Mouse (Mus musculus): ENCODE results near the gene Spata31d1b. TPM values are rescaled to one million over a fixed set of nuclear protein-coding genes. Genes with fewer than 3 reads are reported as not detected.
"Not testable (repeated sequence)": the region's sequence is repeated elsewhere in the genome, so short reads cannot be mapped to it uniquely, and the experiment has no call there.

Gene Spata31d1b
- 0.04 TPM in 1 of 2 replicates, not detected in the other for polyA plus RNA-seq (2015; fragmentation: Nextera tagmentation; extraction: Ambion mirVana)

DNA sequence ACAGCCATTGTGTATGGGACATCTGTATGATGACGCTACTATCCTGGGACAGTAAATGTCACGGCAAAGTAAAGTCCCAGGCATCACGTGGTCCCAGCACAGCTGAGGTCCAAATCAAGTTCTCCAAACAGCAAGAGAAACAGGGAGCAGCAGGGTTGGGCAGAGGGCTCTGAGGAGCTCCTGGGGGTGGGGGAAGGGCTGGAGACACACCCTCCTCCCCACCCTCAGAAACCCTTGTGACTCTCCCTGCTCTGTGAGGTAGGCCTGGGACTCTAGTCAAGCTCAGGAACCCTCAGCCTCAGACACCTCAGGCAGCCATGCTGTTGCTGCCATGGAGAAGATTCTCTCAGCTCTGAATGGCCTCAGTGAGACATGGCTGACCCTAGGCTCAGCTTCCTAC lies at the start of gene Spata31d1b:
Gene Spata31d1b, plus strand, starts transcription at position 301 of the 400 bp plus-strand sequence.
- H3K36me3 ChIP-seq (ENCODE audit: control insufficient read depth, insufficient read depth, low read length); H3K9ac ChIP-seq (ENCODE audit: low read depth, low read length); H3K27ac ChIP-seq (ENCODE audit: low read depth, low read length); H3K4me3 ChIP-seq (ENCODE audit: low read length); H3K9me3 ChIP-seq (ENCODE audit: control insufficient read depth, low read length); H3K27me3 ChIP-seq (replicated peaks; ENCODE audit: control insufficient read depth, insufficient read depth, low read length); ATAC-seq; H3K4me1 ChIP-seq (ENCODE audit: control insufficient read depth, insufficient read depth, low read depth, low read length); H3K4me2 ChIP-seq (ENCODE audit: low read length): not testable (repeated sequence)
- 54% methylated on average over 3 of the region's 3 CpGs for WGBS

DNA sequence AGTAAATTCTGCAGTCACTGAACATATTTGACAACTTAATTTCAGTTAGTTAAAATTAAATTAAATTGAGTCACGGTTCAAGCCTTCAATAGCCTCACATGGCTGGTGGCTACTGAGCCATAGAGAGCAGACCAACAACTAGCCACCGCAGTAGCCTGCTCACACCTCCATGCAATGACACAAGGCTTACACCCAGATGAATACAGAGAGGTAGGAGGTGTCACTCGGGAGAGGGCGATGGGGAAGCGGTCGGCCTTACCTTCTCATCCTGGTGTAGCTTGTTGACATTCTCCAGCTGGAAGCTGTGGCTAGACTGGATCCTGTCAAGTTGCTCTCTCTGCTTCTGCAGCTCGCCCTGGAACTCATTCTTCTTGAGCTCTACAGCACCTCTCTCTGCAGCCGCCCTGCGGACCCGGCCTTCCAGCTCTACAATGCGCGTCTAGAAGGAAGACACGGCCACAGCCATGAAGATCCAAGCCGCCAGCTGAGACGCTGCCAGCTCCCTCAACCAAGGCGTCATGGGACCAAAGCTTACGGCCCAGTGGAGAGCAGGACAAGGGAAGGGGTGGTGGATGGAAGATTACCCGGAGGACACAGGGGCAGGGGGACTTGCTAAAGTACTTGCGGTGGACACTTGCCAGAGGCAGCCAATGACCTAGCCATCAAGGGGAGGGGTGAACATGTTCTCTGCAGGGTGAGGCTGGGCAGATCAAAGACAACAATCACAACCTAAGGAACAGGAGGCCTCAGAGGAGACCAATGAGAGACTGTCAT lies 48.0 kb upstream of the Spata31d1b start:
- Histone ChIP-seq H3K4me1 (ENCODE audit: control insufficient read depth, insufficient read depth, low read depth, low read length) (no peaks in the 10 kb centered on the region; the same call in 1 of the 2 replicates), H3K9me3 (ENCODE audit: control insufficient read depth, low read length) (no peaks in the 10 kb centered on the region), H3K4me3 (ENCODE audit: low read length) (no peak overlapping the region), H3K36me3 (ENCODE audit: control insufficient read depth, insufficient read depth, low read length) (no peaks in the 10 kb centered on the region), H3K4me2 (ENCODE audit: low read length) (no peak overlapping the region), H3K27me3 (replicated peaks; ENCODE audit: control insufficient read depth, insufficient read depth, low read length) (no peaks in the 10 kb centered on the region), H3K27ac (ENCODE audit: low read depth, low read length) (no peak overlapping the region), H3K9ac (ENCODE audit: low read depth, low read length) (no peak overlapping the region)
- 93% methylated on average over 19 of the region's 19 CpGs for WGBS
- no peak for ATAC-seq

DNA sequence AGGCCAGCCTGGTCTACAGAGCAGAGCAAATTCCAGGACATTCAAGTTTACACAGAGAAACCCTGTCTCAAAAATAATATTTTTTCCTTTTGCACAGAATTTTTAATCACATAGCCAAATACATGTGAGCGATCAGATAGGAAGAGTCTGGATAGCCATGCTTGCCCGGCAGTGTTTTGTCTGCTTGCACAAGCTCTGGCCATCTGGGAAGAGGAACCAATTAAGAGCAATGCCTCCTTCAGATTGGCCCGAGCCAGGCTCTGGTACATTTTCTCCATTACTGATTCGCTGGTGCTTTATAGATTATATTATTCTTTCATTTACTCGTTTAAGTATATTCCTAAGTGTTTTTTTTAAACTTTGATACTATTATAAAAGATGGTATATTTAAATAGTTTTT lies 44.3 kb upstream of the Spata31d1b start:
- no peaks in the 10 kb centered on the region for H3K9me3 ChIP-seq (ENCODE audit: control insufficient read depth, low read length)
- no peak overlapping the region for H3K4me3 ChIP-seq (ENCODE audit: low read length)
- no peaks in the 10 kb centered on the region; the same call in none of the 2 replicates for H3K4me1 ChIP-seq (ENCODE audit: control insufficient read depth, insufficient read depth, low read depth, low read length)
- H3K36me3 ChIP-seq (ENCODE audit: control insufficient read depth, insufficient read depth, low read length), result no peaks in the 10 kb centered on the region
- ATAC-seq, result no peak
- no peaks in the 10 kb centered on the region for H3K27me3 ChIP-seq (replicated peaks; ENCODE audit: control insufficient read depth, insufficient read depth, low read length)
- 73% methylated on average over 5 of the region's 5 CpGs for WGBS
- no peak overlapping the region for H3K4me2 ChIP-seq (ENCODE audit: low read length)
- no peak overlapping the region for H3K27ac ChIP-seq (ENCODE audit: low read depth, low read length)
- H3K9ac ChIP-seq (ENCODE audit: low read depth, low read length), result no peak overlapping the region

DNA sequence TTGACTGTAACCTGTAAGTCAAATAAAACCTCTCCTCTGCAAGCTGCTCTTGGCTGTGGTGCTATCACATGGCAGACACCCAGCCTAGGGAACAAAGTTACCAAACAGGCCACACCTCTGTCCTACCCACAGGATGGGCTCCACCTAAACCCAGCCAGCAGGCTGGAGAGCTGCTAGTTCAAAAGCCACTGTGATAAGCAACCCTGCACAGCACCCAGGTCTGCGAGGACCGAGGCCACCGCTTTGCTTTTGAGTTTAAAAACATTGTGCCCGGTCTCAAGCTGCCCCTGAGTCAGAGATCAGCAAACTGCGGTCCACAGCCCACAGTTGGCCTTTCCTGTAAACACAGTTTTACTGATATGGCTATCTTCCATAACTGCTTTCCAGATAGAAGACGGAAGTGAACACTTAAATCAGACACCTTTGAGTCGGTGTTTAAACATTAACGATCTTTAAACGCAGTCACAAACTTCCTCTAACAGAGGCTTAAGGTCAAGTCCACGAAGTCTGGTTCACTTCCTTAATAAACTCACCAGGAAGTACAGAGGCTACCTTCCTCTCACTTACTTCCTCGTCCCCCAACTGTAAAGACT lies 43.5 kb upstream of the Spata31d1b start:
- no peak for ATAC-seq
- H3K9ac ChIP-seq (ENCODE audit: low read depth, low read length), result no peak overlapping the region
- 84% methylated on average over 11 of the region's 11 CpGs for WGBS

DNA sequence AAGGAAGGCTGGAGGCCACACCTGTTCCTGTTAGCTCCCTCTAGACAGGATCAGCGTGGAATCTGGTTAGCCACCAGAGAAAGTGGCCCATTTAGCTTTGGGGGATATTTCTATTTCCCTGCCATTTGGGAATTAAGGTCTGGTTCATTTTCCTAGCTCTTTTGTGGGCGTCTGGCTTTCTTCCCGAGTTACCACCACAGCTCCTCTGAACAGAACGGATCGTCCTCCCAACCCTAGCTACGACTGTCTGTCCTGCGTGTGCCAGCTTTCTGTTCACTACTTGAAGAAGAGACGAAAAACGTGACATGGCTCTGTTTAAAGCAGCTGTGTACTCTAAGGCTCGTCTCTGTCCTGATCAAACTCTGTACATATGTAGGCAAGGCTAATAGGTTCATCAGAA lies 42.1 kb upstream of the Spata31d1b start:
- H3K4me1 ChIP-seq (ENCODE audit: control insufficient read depth, insufficient read depth, low read depth, low read length), result peaks cover 11% of the 10 kb centered on the region
- no peak overlapping the region for H3K27ac ChIP-seq (ENCODE audit: low read depth, low read length)
- no peak overlapping the region for H3K4me2 ChIP-seq (ENCODE audit: low read length)
- no peaks in the 10 kb centered on the region for H3K27me3 ChIP-seq (replicated peaks; ENCODE audit: control insufficient read depth, insufficient read depth, low read length)
- H3K9me3 ChIP-seq (ENCODE audit: control insufficient read depth, low read length), result no peaks in the 10 kb centered on the region
- no peaks in the 10 kb centered on the region for H3K36me3 ChIP-seq (ENCODE audit: control insufficient read depth, insufficient read depth, low read length)
- H3K9ac ChIP-seq (ENCODE audit: low read depth, low read length), result no peak overlapping the region
- 73% methylated on average over 10 of the region's 10 CpGs for WGBS
- no peak overlapping the region for H3K4me3 ChIP-seq (ENCODE audit: low read length)
- no peak for ATAC-seq

More for the DNA sequence above, 43.5 kb upstream of the Spata31d1b start:
- H3K27me3 ChIP-seq (replicated peaks; ENCODE audit: control insufficient read depth, insufficient read depth, low read length), result no peaks in the 10 kb centered on the region
- H3K27ac ChIP-seq (ENCODE audit: low read depth, low read length), result no peak overlapping the region
- no peak overlapping the region for H3K4me2 ChIP-seq (ENCODE audit: low read length)
- H3K9me3 ChIP-seq (ENCODE audit: control insufficient read depth, low read length), result no peaks in the 10 kb centered on the region
- peaks cover 5% of the 10 kb centered on the region for H3K4me1 ChIP-seq (ENCODE audit: control insufficient read depth, insufficient read depth, low read depth, low read length)
- no peak overlapping the region for H3K4me3 ChIP-seq (ENCODE audit: low read length)
- no peaks in the 10 kb centered on the region for H3K36me3 ChIP-seq (ENCODE audit: control insufficient read depth, insufficient read depth, low read length)

DNA sequence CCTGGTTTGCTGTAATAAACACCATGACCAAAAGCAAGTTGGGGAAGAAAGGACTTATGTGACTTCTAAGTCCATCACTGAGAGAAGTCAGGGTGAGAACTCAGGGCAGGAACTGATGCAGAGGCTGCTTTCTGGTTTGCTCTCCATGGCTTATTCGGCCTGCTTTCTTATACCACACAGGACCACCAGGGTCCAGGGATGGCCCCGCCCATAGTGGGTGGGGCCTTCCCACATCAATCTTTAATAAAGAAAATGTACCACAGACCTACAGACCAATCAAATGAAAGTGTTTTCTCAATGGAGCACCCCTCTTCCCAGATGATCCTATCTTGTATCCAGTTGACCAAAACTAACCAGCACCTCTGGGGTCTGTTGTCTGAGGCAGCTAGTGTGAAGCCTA lies 40.6 kb upstream of the Spata31d1b start:
- Histone ChIP-seq H3K27ac (ENCODE audit: low read depth, low read length) (no peak overlapping the region), H3K9me3 (ENCODE audit: control insufficient read depth, low read length) (no peaks in the 10 kb centered on the region), H3K4me1 (ENCODE audit: control insufficient read depth, insufficient read depth, low read depth, low read length) (peaks cover 11% of the 10 kb centered on the region), H3K36me3 (ENCODE audit: control insufficient read depth, insufficient read depth, low read length) (no peaks in the 10 kb centered on the region), H3K4me2 (ENCODE audit: low read length) (no peak overlapping the region), H3K9ac (ENCODE audit: low read depth, low read length) (no peak overlapping the region), H3K27me3 (replicated peaks; ENCODE audit: control insufficient read depth, insufficient read depth, low read length) (no peaks in the 10 kb centered on the region), H3K4me3 (ENCODE audit: low read length) (no peak overlapping the region)
- 49% methylated on average over 2 of the region's 2 CpGs for WGBS
- ATAC-seq, result no peak

DNA sequence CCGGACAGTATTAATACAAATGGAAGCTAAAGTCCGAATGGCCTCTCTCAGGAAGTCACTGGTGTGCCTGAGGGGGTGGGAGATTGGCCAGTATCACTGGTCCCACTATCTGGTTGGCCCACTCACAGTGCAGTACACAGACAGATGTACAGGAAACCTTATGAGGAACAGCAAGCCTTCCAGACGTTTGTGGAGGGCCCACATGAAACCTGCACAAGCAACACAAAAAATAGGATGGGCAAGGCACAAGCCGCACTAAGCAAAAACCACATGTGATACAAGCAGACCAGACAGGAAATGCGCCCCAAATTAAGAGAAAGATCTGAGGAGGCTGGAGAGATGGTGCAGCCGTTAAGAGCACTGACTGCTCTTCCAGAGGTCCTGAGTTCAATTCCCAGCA lies 39.8 kb upstream of the Spata31d1b start:
- H3K27ac ChIP-seq (ENCODE audit: low read depth, low read length), result no peak overlapping the region
- H3K9me3 ChIP-seq (ENCODE audit: control insufficient read depth, low read length), result no peaks in the 10 kb centered on the region
- no peak overlapping the region for H3K4me3 ChIP-seq (ENCODE audit: low read length)
- no peak overlapping the region for H3K4me2 ChIP-seq (ENCODE audit: low read length)
- ATAC-seq, result no peak
- H3K27me3 ChIP-seq (replicated peaks; ENCODE audit: control insufficient read depth, insufficient read depth, low read length), result no peaks in the 10 kb centered on the region
- H3K9ac ChIP-seq (ENCODE audit: low read depth, low read length), result no peak overlapping the region
- WGBS, result 63% methylated on average over 6 of the region's 6 CpGs
- no peaks in the 10 kb centered on the region for H3K36me3 ChIP-seq (ENCODE audit: control insufficient read depth, insufficient read depth, low read length)
- H3K4me1 ChIP-seq (ENCODE audit: control insufficient read depth, insufficient read depth, low read depth, low read length), result peaks cover 11% of the 10 kb centered on the region

DNA sequence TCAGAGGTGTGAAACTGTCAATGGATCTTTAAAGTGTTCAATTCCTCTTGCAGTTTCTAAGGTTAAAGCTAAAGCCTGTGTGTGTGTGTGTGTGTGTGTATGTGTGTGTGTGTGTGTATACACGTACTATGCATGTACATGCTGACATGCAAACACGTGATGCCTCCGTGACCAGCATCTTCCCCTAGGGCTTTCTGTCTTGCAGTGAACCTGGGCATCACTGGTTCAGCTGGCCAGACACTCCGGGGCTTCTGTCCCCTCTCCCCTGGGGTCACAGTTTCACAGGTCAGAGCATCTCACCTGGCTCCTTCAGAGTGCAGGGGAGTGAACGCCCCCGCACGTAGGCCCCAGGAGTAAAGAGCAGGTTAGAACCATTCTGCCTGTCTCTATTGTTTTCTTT lies 38.5 kb upstream of the Spata31d1b start:
- Histone ChIP-seq H3K27me3 (replicated peaks; ENCODE audit: control insufficient read depth, insufficient read depth, low read length) (no peaks in the 10 kb centered on the region), H3K4me1 (ENCODE audit: control insufficient read depth, insufficient read depth, low read depth, low read length) (peaks cover 11% of the 10 kb centered on the region), H3K9ac (ENCODE audit: low read depth, low read length) (peak overlapping the region; percentile 56; the same call in 1 of the 2 replicates), H3K27ac (ENCODE audit: low read depth, low read length) (no peak overlapping the region), H3K36me3 (ENCODE audit: control insufficient read depth, insufficient read depth, low read length) (no peaks in the 10 kb centered on the region), H3K9me3 (ENCODE audit: control insufficient read depth, low read length) (no peaks in the 10 kb centered on the region), H3K4me3 (ENCODE audit: low read length) (no peak overlapping the region), H3K4me2 (ENCODE audit: low read length) (peak overlapping the region; percentile 50)
- 15% methylated on average over 7 of the region's 7 CpGs for WGBS
- no peak for ATAC-seq

DNA sequence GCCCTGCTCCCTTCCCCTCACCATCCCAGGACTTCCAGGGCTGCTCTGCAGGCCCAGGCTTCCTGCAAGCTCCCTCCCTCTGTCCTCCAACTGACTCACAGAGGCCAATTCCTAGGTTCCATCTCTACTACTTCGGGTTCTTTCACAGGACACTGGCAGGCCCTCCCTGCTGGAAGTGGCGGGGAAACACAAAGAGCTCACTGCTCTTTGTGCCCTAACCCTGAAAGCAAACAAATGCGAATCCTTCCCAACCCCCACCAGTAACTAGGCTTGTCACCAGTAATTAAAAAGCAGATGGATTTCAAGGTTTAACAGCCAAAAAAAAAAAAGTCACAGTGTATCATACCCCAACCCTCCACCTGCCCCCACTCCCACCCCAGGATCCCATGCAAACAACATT lies 37.9 kb upstream of the Spata31d1b start:
- no peaks in the 10 kb centered on the region for H3K9me3 ChIP-seq (ENCODE audit: control insufficient read depth, low read length)
- peak overlapping the region; percentile 50 for H3K9ac ChIP-seq (ENCODE audit: low read depth, low read length)
- 6% methylated on average over 3 of the region's 3 CpGs for WGBS
- H3K4me2 ChIP-seq (ENCODE audit: low read length), result peak overlapping the region; percentile 62
- no peak overlapping the region for H3K27ac ChIP-seq (ENCODE audit: low read depth, low read length)
- H3K36me3 ChIP-seq (ENCODE audit: control insufficient read depth, insufficient read depth, low read length), result no peaks in the 10 kb centered on the region
- peak overlapping the region; percentile 84 for H3K4me3 ChIP-seq (ENCODE audit: low read length)
- ATAC-seq, result no peak
- no peaks in the 10 kb centered on the region for H3K27me3 ChIP-seq (replicated peaks; ENCODE audit: control insufficient read depth, insufficient read depth, low read length)
- peaks cover 11% of the 10 kb centered on the region for H3K4me1 ChIP-seq (ENCODE audit: control insufficient read depth, insufficient read depth, low read depth, low read length)

Data from hindbrain, embryonic 16.5 days (tissue).